Mouse (Mus musculus) midbrain, embryonic 13.5 days (tissue): ENCODE results near the gene Pth. TPM values are rescaled to one million over a fixed set of nuclear protein-coding genes. Genes with fewer than 3 reads are reported as not detected.

Experiments
- ATAC-seq: fragments of 200-750 bp; cut with Nextera tagmentation; 2 replicates; pipeline ENCODE4 v1.8.0; 2017; ENCODE audit warnings: mild to moderate bottlenecking, moderate TSS enrichment, moderate library complexity
- H3K27ac ChIP-seq: fragments of 300-500 bp; sonication (generic); 2 replicates; pipeline ENCODE4 v1.5.1; 2015; ENCODE audit warnings: inconsistent platforms, mild to moderate bottlenecking, moderate library complexity
- H3K27me3 ChIP-seq: fragments of 300-500 bp; sonication (generic); 2 replicates; pipeline ENCODE4 v1.6.1; 2015; ENCODE audit warnings: mild to moderate bottlenecking, inconsistent platforms
- H3K36me3 ChIP-seq: fragments of 300-500 bp; sonication (generic); 2 replicates; pipeline ENCODE4 v1.6.1; 2015; ENCODE audit warnings: mild to moderate bottlenecking, inconsistent platforms
- H3K4me1 ChIP-seq: fragments of 300-500 bp; sonication (generic); replicated peaks from 2 replicates; pipeline ENCODE4 v1.6.1; 2015; ENCODE audit warnings: inconsistent platforms
- H3K4me2 ChIP-seq: fragments of 300-500 bp; sonication (generic); replicated peaks from 2 replicates; pipeline ENCODE4 v1.6.1; 2015; ENCODE audit warnings: moderate library complexity, mild to moderate bottlenecking, inconsistent platforms
- H3K4me3 ChIP-seq: fragments of 300-500 bp; sonication (generic); replicated peaks from 2 replicates; pipeline ENCODE4 v1.5.1; 2015; ENCODE audit warnings: mild to moderate bottlenecking, inconsistent platforms
- H3K9ac ChIP-seq: fragments of 300-500 bp; sonication (generic); replicated peaks from 2 replicates; pipeline ENCODE4 v1.6.1; 2015; ENCODE audit warnings: mild to moderate bottlenecking, inconsistent platforms
- H3K9me3 ChIP-seq: fragments of 300-500 bp; sonication (generic); 2 replicates; pipeline ENCODE4 v1.6.1; 2016; ENCODE audit warnings: mild to moderate bottlenecking, inconsistent platforms
- WGBS: fragments of 180-500 bp; shearing (Covaris S2); methylation state at CpG from one replicate; pipeline ENCODE4 v1.1.7; 2015; 5-methylcytosine and 5-hydroxymethylcytosine counted together
- polyA plus RNA-seq: library from polyadenylated mRNA; unstranded; fragments of >200 nt; fragmentation: Nextera tagmentation; extraction: Ambion mirVana; gene quantifications from 2 replicates; pipeline ENCODE4 v1.2.1, GENCODE M21; 2015

The Pth gene
- polyA plus RNA-seq, 1 experiment from 2014 or later = not detected

- WGBS = 33% methylated on average over 7 of the region's 7 CpGs
- Histone ChIP-seq H3K27me3 (no peaks in the 10 kb centered on the region), H3K27ac (no peak overlapping the region), H3K4me2 (no peak overlapping the region), H3K4me1 (no peaks in the 10 kb centered on the region), H3K9me3 (no peaks in the 10 kb centered on the region), H3K9ac (no peak overlapping the region), H3K4me3 (no peak overlapping the region), H3K36me3 (no peaks in the 10 kb centered on the region)
- ATAC-seq = peak; percentile 77
Observed at GRCm38 (mm10) chr7:113377875-113378658, 10.3 kb downstream of the Pth start.

- Histone ChIP-seq H3K4me1 (peaks cover 15% of the 10 kb centered on the region), H3K9ac (no peak overlapping the region), H3K4me2 (no peak overlapping the region), H3K36me3 (no peaks in the 10 kb centered on the region), H3K27me3 (no peaks in the 10 kb centered on the region; the same call in 1 of the 2 replicates), H3K27ac (no peak overlapping the region), H3K9me3 (no peaks in the 10 kb centered on the region), H3K4me3 (no peak overlapping the region)
- 76% methylated on average over 1 of the region's 1 CpGs for WGBS
- no peak for ATAC-seq
Observed at GRCm38 (mm10) chr7:113372682-113373081, 15.7 kb downstream of the Pth start.

- Histone ChIP-seq H3K4me2 (peak overlapping the region; percentile 65), H3K4me3 (peak overlapping the region; percentile 92), H3K27me3 (no peaks in the 10 kb centered on the region; the same call in 1 of the 2 replicates), H3K9me3 (no peaks in the 10 kb centered on the region), H3K36me3 (0 out of 2 replicates have a peak, but pooled peaks cover 3% of the 10 kb centered on the region), H3K9ac (peak overlapping the region; percentile 96), H3K27ac (peak overlapping the region; percentile 91), H3K4me1 (peaks cover 28% of the 10 kb centered on the region)
- WGBS = under 1% methylated on average over 44 of the region's 44 CpGs
- ATAC-seq = peak; percentile 77; the same call in 1 of the 2 replicates
Observed at GRCm38 (mm10) chr7:113369620-113370340, 18.6 kb downstream of the Pth start.

GRCm38 (mm10) chr7:113368746-113369619, 19.4 kb downstream of the Pth start, which contains the start of gene Btbd10:
Gene Btbd10 (minus strand): TSS chr7:113369392.
- Histone ChIP-seq H3K27ac (peak within 1 kb of the TSS; percentile 91), H3K4me3 (peak within 1 kb of the TSS; percentile 92), H3K27me3 (no peaks in the 10 kb centered on the region; the same call in 1 of the 2 replicates), H3K4me1 (peaks cover 29% of the 10 kb centered on the region), H3K9me3 (no peaks in the 10 kb centered on the region), H3K9ac (peak within 1 kb of the TSS; percentile 96), H3K4me2 (peak within 1 kb of the TSS; percentile 65), H3K36me3 (0 out of 2 replicates have a peak, but pooled peaks cover 3% of the 10 kb centered on the region)
- under 1% methylated on average over 64 of the region's 64 CpGs for WGBS
- ATAC-seq = peak; percentile 99

GRCm38 (mm10) chr7:113367440-113367839, 20.9 kb downstream of the Pth start:
- H3K36me3 ChIP-seq = 0 out of 2 replicates have a peak, but pooled peaks cover 3% of the 10 kb centered on the region
- peaks cover 29% of the 10 kb centered on the region for H3K4me1 ChIP-seq
- H3K4me3 ChIP-seq = no peak overlapping the region
- H3K9ac ChIP-seq = no peak overlapping the region
- no peak for ATAC-seq
- no peaks in the 10 kb centered on the region for H3K9me3 ChIP-seq
- no peak overlapping the region for H3K27ac ChIP-seq
- H3K27me3 ChIP-seq = no peaks in the 10 kb centered on the region; the same call in 1 of the 2 replicates
- H3K4me2 ChIP-seq = no peak overlapping the region
- 71% methylated on average over 4 of the region's 4 CpGs for WGBS

GRCm38 (mm10) chr7:113349089-113349488, 39.3 kb downstream of the Pth start:
- Histone ChIP-seq H3K27me3 (no peaks in the 10 kb centered on the region), H3K9me3 (no peaks in the 10 kb centered on the region), H3K27ac (no peak overlapping the region), H3K9ac (no peak overlapping the region), H3K4me1 (0 out of 2 replicates have a peak, but pooled peaks cover 5% of the 10 kb centered on the region), H3K36me3 (no peaks in the 10 kb centered on the region), H3K4me3 (no peak overlapping the region), H3K4me2 (no peak overlapping the region)
- WGBS = 85% methylated on average over 1 of the region's 1 CpGs
- no peak for ATAC-seq

- Histone ChIP-seq H3K36me3 (no peaks in the 10 kb centered on the region), H3K9me3 (no peaks in the 10 kb centered on the region), H3K27ac (no peak overlapping the region), H3K9ac (no peak overlapping the region), H3K4me3 (no peak overlapping the region), H3K4me1 (0 out of 2 replicates have a peak, but pooled peaks cover 5% of the 10 kb centered on the region), H3K27me3 (no peaks in the 10 kb centered on the region), H3K4me2 (no peak overlapping the region)
- ATAC-seq = no peak
- 91% methylated on average over 2 of the region's 2 CpGs for whole genome bisulfite sequencing
Observed at GRCm38 (mm10) chr7:113347694-113348093, 40.7 kb downstream of the Pth start.

GRCm38 (mm10) chr7:113347271-113347670, 41.1 kb downstream of the Pth start:
- peak overlapping the region; percentile 14; the same call in 1 of the 2 replicates for H3K4me2 ChIP-seq
- no peaks in the 10 kb centered on the region for H3K36me3 ChIP-seq
- no peak overlapping the region for H3K4me3 ChIP-seq
- H3K9me3 ChIP-seq = no peaks in the 10 kb centered on the region
- 0 out of 2 replicates have a peak, but pooled peaks cover 5% of the 10 kb centered on the region for H3K4me1 ChIP-seq
- ATAC-seq = peak; percentile 73; the same call in 1 of the 2 replicates
- 35% methylated on average over 4 of the region's 4 CpGs for WGBS
- 0 out of 2 replicates have a peak overlapping the region, but pooled peaks have one; percentile 17 for H3K27ac ChIP-seq
- H3K27me3 ChIP-seq = no peaks in the 10 kb centered on the region
- H3K9ac ChIP-seq = no peak overlapping the region

Other genes starting within 250 kb of the Pth start
- 9.4 and 12.0 TPM in 2 replicates for gene Arntl, start 181.1 kb downstream of the Pth start, polyA plus RNA-seq
- 55.8 and 61.4 TPM in 2 replicates for gene Btbd10, start 19.2 kb downstream of the Pth start, polyA plus RNA-seq
- gene Far1, start 125.3 kb upstream of the Pth start, polyA plus RNA-seq = 70.3 and 74.5 TPM in 2 replicates